Mouse (Mus musculus) heart, postnatal 36 days (tissue): ENCODE measurements around the gene Nfasc. TPM values are rescaled to one million over a fixed set of nuclear protein-coding genes. Genes with fewer than 3 reads are reported as not detected.

Experiments used
- DNase-seq, 2 experiments: peaks; one replicate each; pipeline ENCODE4 v3.0.0; 2021 to 2022
- intact Hi-C: fragments of 180-260 bp; cut with DNase I; formaldehyde crosslinking; loops from one replicate; pipeline ENCODE4 v1.15.1; 2025
- total RNA-seq, 2 experiments: library from RNA; stranded (reverse); gene quantifications; 2 replicates each; pipeline ENCODE4 v1.2.3; 2021

Gene Nfasc
- total RNA-seq, 2 experiments from 2014 or later, result 0.19 to 0.33 TPM

DNA sequence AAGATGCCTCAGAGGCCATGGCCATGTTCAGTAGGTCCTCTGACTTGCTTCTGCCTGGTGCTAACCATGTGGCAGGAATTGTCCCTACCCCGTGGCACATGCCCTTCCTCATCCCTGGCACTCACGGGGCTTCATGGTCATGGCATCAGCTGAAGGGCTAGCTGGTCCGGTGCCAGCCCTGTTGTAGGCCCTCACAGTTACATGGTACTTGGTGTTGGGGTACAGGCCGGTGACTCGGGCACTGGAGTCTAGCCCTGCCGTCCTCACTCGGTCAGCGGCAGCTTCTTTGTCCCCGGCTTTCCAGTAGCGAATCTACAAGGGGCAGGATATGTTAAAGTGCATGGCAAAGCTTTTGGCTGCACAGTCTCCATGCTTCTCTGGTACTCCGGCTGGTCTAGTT is 224.8 kb downstream of the Nfasc start:
- DNase-seq, result no peak
- intact Hi-C loops, result no loop called here

GRCm38 (mm10) chr1:132515339-132515738 is 226.3 kb downstream of the Nfasc start:
- DNase-seq, result no peak
- intact Hi-C loops, result no loop called here

Other genes with a start within 250 kb of the Nfasc start
- gene Tmem81, start 235.6 kb downstream of the Nfasc start, total RNA-seq, result 1 to 10 TPM; 1.4 to 1.5 TPM
- 1 to 10 TPM; 2.8 to 4.1 TPM for gene Cntn2, start 198.5 kb downstream of the Nfasc start, total RNA-seq
- 1 to 10 TPM; 2.4 to 2.8 TPM for gene Lrrn2, start 138.5 kb upstream of the Nfasc start, total RNA-seq